Mouse (Mus musculus) bone marrow macrophage, adult 2 months (primary cell): ENCODE results near the gene Krtap24-1. TPM values are rescaled to one million over a fixed set of nuclear protein-coding genes. Genes with fewer than 3 reads are reported as not detected.

Experiments
- H3K27ac ChIP-seq: 2 replicates; pipeline ENCODE4 v1.5.1; 2012; ENCODE audit warnings: low read depth, low read length; ENCODE audit not compliant: insufficient read depth
- H3K4me1 ChIP-seq: 2 replicates; pipeline ENCODE4 v1.6.1; 2012; ENCODE audit warnings: low read length; ENCODE audit not compliant: control insufficient read depth, insufficient read depth
- H3K4me3 ChIP-seq: 2 replicates; pipeline ENCODE4 v1.5.1; 2012; ENCODE audit warnings: mild to moderate bottlenecking, low read length, moderate library complexity; ENCODE audit not compliant: insufficient read depth
- CTCF ChIP-seq: IDR thresholded peaks from 2 replicates; pipeline ENCODE4 v1.5.1; 2012; ENCODE audit warnings: low read depth, mild to moderate bottlenecking, low read length, moderate library complexity
- POLR2A ChIP-seq: IDR thresholded peaks from 2 replicates; pipeline ENCODE4 v1.6.1; 2012; ENCODE audit warnings: mild to moderate bottlenecking, low read depth, low read length, borderline replicate concordance
- polyA plus RNA-seq: library from polyadenylated mRNA; stranded (reverse); fragments of >200 nt; gene quantifications from 2 replicates; pipeline ENCODE4 v1.2.4, GENCODE M21; 2012; ENCODE audit not compliant: missing spikeins, insufficient read depth, insufficient read length

Gene Krtap24-1
- polyA plus RNA-seq, 1 experiment = not detected

- TF ChIP-seq POLR2A = no peak
- TF ChIP-seq CTCF = no peak
- H3K27ac ChIP-seq = no peak overlapping the region
- no peak overlapping the region for H3K4me3 ChIP-seq
- no peaks in the 10 kb centered on the region for H3K4me1 ChIP-seq
Measured at GRCm38 (mm10) chr16:88612712-88613111, 633 bp upstream of the Krtap24-1 start.

- TF ChIP-seq CTCF = no peak
- no peak for TF ChIP-seq POLR2A
- H3K4me3 ChIP-seq = no peak overlapping the region
- H3K4me1 ChIP-seq = no peaks in the 10 kb centered on the region
- H3K27ac ChIP-seq = no peak overlapping the region
Measured at GRCm38 (mm10) chr16:88604570-88604969, 7.5 kb downstream of the Krtap24-1 start.

- TF ChIP-seq CTCF (no peak), POLR2A (no peak)
- H3K27ac ChIP-seq = no peak overlapping the region
- no peaks in the 10 kb centered on the region for H3K4me1 ChIP-seq
- no peak overlapping the region for H3K4me3 ChIP-seq
Measured at GRCm38 (mm10) chr16:88602464-88602863, 9.6 kb downstream of the Krtap24-1 start.

- no peak for TF ChIP-seq CTCF
- no peak for TF ChIP-seq POLR2A
- H3K27ac ChIP-seq = no peak overlapping the region
- H3K4me3 ChIP-seq = no peak overlapping the region
- H3K4me1 ChIP-seq = no peaks in the 10 kb centered on the region
Measured at GRCm38 (mm10) chr16:88600303-88600702, 11.8 kb downstream of the Krtap24-1 start.

GRCm38 (mm10) chr16:88599504-88600237 lies 12.4 kb downstream of the Krtap24-1 start:
- Histone ChIP-seq H3K4me3 (no peak overlapping the region), H3K4me1 (no peaks in the 10 kb centered on the region), H3K27ac (no peak overlapping the region)
- TF ChIP-seq CTCF (no peak), POLR2A (no peak)

GRCm38 (mm10) chr16:88592758-88593157 lies 19.3 kb downstream of the Krtap24-1 start:
- no peaks in the 10 kb centered on the region for H3K4me1 ChIP-seq
- H3K4me3 ChIP-seq = no peak overlapping the region
- no peak overlapping the region for H3K27ac ChIP-seq
- TF ChIP-seq CTCF (no peak), POLR2A (no peak)

GRCm38 (mm10) chr16:88583338-88583737 lies 28.7 kb downstream of the Krtap24-1 start:
- TF ChIP-seq POLR2A = no peak
- TF ChIP-seq CTCF = no peak
- no peak overlapping the region for H3K27ac ChIP-seq
- H3K4me1 ChIP-seq = no peaks in the 10 kb centered on the region
- H3K4me3 ChIP-seq = no peak overlapping the region

- Histone ChIP-seq H3K27ac (no peak overlapping the region), H3K4me1 (no peaks in the 10 kb centered on the region), H3K4me3 (no peak overlapping the region)
- no peak for TF ChIP-seq POLR2A
- TF ChIP-seq CTCF = no peak
Measured at GRCm38 (mm10) chr16:88575885-88576679, 36.0 kb downstream of the Krtap24-1 start.

- H3K27ac ChIP-seq = no peak overlapping the region
- H3K4me3 ChIP-seq = no peak overlapping the region
- H3K4me1 ChIP-seq = no peaks in the 10 kb centered on the region
- TF ChIP-seq POLR2A = no peak
- TF ChIP-seq CTCF = no peak
Measured at GRCm38 (mm10) chr16:88572904-88573404, 39.1 kb downstream of the Krtap24-1 start.

GRCm38 (mm10) chr16:88570136-88570535 lies 41.9 kb downstream of the Krtap24-1 start:
- H3K4me3 ChIP-seq = no peak overlapping the region
- TF ChIP-seq CTCF (no peak), POLR2A (no peak)
- H3K4me1 ChIP-seq = no peaks in the 10 kb centered on the region
- H3K27ac ChIP-seq = no peak overlapping the region
